Mouse (Mus musculus): ENCODE measurements around the gene Robo4.
A peak's percentile ranks its signal among the peaks of the same experiment; 100 is the strongest.

The Robo4 gene

GRCm38 (mm10) chr9:37401802-37402201 lies at the start of gene Robo4:
Gene Robo4, plus strand, starts transcription at chr9:37401897.
- DNase-seq: peak; percentile 49

GRCm38 (mm10) chr9:37354485-37354884 lies 47.2 kb upstream of the Robo4 start:
- DNase-seq: no peak

- DNase-seq: peak; percentile 5
Observed at GRCm38 (mm10) chr9:37358713-37359330, 42.9 kb upstream of the Robo4 start.

- peak; percentile 53 for DNase-seq
Observed at GRCm38 (mm10) chr9:37359331-37360220, 42.1 kb upstream of the Robo4 start.

- no peak for DNase-seq
Observed at GRCm38 (mm10) chr9:37362084-37362483, 39.6 kb upstream of the Robo4 start.

- no peak for DNase-seq
Observed at GRCm38 (mm10) chr9:37362881-37363280, 38.8 kb upstream of the Robo4 start.

- DNase-seq: no peak
Observed at GRCm38 (mm10) chr9:37363551-37363950, 38.1 kb upstream of the Robo4 start.

- DNase-seq: no peak
Observed at GRCm38 (mm10) chr9:37364392-37364791, 37.3 kb upstream of the Robo4 start.

- no peak for DNase-seq
Observed at GRCm38 (mm10) chr9:37365706-37366105, 36.0 kb upstream of the Robo4 start.

GRCm38 (mm10) chr9:37367301-37368080 lies 34.2 kb upstream of the Robo4 start, which contains the start of gene Hepacam:
Gene Hepacam, plus strand, starts transcription at chr9:37367351.
- DNase-seq: no peak

- DNase-seq: no peak
Observed at GRCm38 (mm10) chr9:37368081-37368830, 33.4 kb upstream of the Robo4 start.

- DNase-seq: peak; percentile 50
Observed at GRCm38 (mm10) chr9:37368860-37369259, 32.8 kb upstream of the Robo4 start.

GRCm38 (mm10) chr9:37371232-37371801 lies 30.4 kb upstream of the Robo4 start:
- no peak for DNase-seq

GRCm38 (mm10) chr9:37375718-37376117 lies 26.0 kb upstream of the Robo4 start:
- DNase-seq: peak; percentile 29

GRCm38 (mm10) chr9:37383161-37383560 lies 18.5 kb upstream of the Robo4 start:
- no peak for DNase-seq

- DNase-seq: peak; percentile 65
Observed at GRCm38 (mm10) chr9:37384284-37385182, 17.2 kb upstream of the Robo4 start.

- no peak for DNase-seq
Observed at GRCm38 (mm10) chr9:37390891-37391290, 10.8 kb upstream of the Robo4 start.

- DNase-seq: no peak
Observed at GRCm38 (mm10) chr9:37392071-37392470, 9.6 kb upstream of the Robo4 start.

GRCm38 (mm10) chr9:37393482-37394131 lies 8.1 kb upstream of the Robo4 start:
- no peak for DNase-seq

GRCm38 (mm10) chr9:37400585-37400984 lies 1.1 kb upstream of the Robo4 start:
- peak; percentile 34 for DNase-seq

- DNase-seq: no peak
Observed at GRCm38 (mm10) chr9:37402501-37402900, 804 bp downstream of the Robo4 start.
